Mouse (Mus musculus) myocyte (in vitro differentiated cells): Measurements from ENCODE around the gene Tmem39b.

Experiments
- CEBPB ChIP-seq: IDR thresholded peaks from 2 replicates; pipeline ENCODE4 v1.6.1; 2011; ENCODE audit warnings: mild to moderate bottlenecking, moderate library complexity; ENCODE audit not compliant: poor library complexity, insufficient read depth, severe bottlenecking
- POLR2A ChIP-seq: IDR thresholded peaks from one replicate; pipeline ENCODE4 v1.6.1; 2011; ENCODE audit warnings: low read depth, mild to moderate bottlenecking, control low read depth, moderate library complexity; ENCODE audit not compliant: insufficient read length

- TF ChIP-seq POLR2A, result no peak
- no peak for TF ChIP-seq CEBPB
Observed at GRCm38 (mm10) chr4:129736173-129736572, 39.5 kb upstream of the Tmem39b start.
